Mouse (Mus musculus) heart, postnatal 0 days (tissue): ENCODE results near the gene Adora1.

ENCODE experiments used
- CTCF ChIP-seq: IDR thresholded peaks from 2 replicates; pipeline ENCODE4 v1.5.1; 2016; ENCODE audit warnings: antibody characterized with exemption, control low read depth, low read depth
- EP300 ChIP-seq: IDR thresholded peaks from 2 replicates; pipeline ENCODE4 v1.6.1; 2016; ENCODE audit warnings: antibody characterized with exemption, low read depth

DNA sequence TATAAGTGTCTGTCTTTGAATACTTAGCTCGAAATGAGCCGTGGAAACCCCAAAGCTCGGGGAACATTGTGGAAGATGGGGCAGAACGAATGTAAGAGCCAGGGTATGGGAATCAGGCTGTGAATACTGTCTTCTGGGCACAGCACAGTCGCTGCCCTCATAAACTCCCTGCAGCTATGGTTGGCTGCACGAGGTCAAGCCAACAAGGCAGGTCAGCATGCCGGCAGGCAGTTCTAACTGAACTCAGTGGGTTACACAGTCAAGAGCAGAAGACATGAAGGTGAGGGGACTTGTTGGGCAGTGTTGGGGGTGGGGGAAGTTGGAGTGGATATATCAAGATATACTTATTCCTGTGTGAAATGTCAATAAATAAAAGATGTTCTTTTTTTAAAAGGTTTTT, 20.2 kb downstream of the Adora1 start:
- TF ChIP-seq CTCF (no peak), EP300 (no peak)
